Mouse (Mus musculus) neural tube, embryonic 13.5 days (tissue): Measurements from ENCODE around the gene Fbxl8. TPM values are rescaled to one million over a fixed set of nuclear protein-coding genes. Genes with fewer than 3 reads are reported as not detected.

Source experiments
- ATAC-seq: fragments of 200-750 bp; cut with Nextera tagmentation; 2 replicates; pipeline ENCODE4 v1.8.0; 2017; ENCODE audit warnings: low read depth, mild to moderate bottlenecking, moderate TSS enrichment, moderate library complexity
- H3K27ac ChIP-seq: fragments of 300-500 bp; sonication (generic); replicated peaks from 2 replicates; pipeline ENCODE4 v1.5.1; 2015; ENCODE audit warnings: moderate library complexity, mild to moderate bottlenecking, inconsistent platforms
- H3K27me3 ChIP-seq: fragments of 300-500 bp; sonication (generic); 2 replicates; pipeline ENCODE4 v1.6.1; 2015; ENCODE audit warnings: mild to moderate bottlenecking, inconsistent platforms
- H3K36me3 ChIP-seq: fragments of 300-500 bp; sonication (generic); 2 replicates; pipeline ENCODE4 v1.6.1; 2015; ENCODE audit warnings: mild to moderate bottlenecking, inconsistent platforms
- H3K4me1 ChIP-seq: fragments of 300-500 bp; sonication (generic); replicated peaks from 2 replicates; pipeline ENCODE4 v1.6.1; 2015; ENCODE audit warnings: inconsistent platforms
- H3K4me2 ChIP-seq: fragments of 300-500 bp; sonication (generic); 2 replicates; pipeline ENCODE4 v1.6.1; 2015; ENCODE audit warnings: inconsistent platforms, mild to moderate bottlenecking, moderate library complexity
- H3K4me3 ChIP-seq: fragments of 300-500 bp; sonication (generic); 2 replicates; pipeline ENCODE4 v1.5.1; 2015; ENCODE audit warnings: mild to moderate bottlenecking, inconsistent platforms
- H3K9ac ChIP-seq: fragments of 300-500 bp; sonication (generic); 2 replicates; pipeline ENCODE4 v1.6.1; 2015; ENCODE audit warnings: moderate library complexity, mild to moderate bottlenecking, inconsistent platforms
- H3K9me3 ChIP-seq: fragments of 300-500 bp; sonication (generic); 2 replicates; pipeline ENCODE4 v1.6.1; 2016; ENCODE audit warnings: inconsistent platforms
- WGBS: fragments of 180-500 bp; shearing (Covaris S2); methylation state at CpG from one replicate; pipeline ENCODE4 v1.1.7; 2015; 5-methylcytosine and 5-hydroxymethylcytosine counted together
- polyA plus RNA-seq: library from polyadenylated mRNA; unstranded; fragments of >200 nt; fragmentation: Nextera tagmentation; extraction: Ambion mirVana; gene quantifications from 2 replicates; pipeline ENCODE4 v1.2.1, GENCODE M21; 2015

Fbxl8 gene
- polyA plus RNA-seq, 1 experiment from 2014 or later, result 2.0 TPM

DNA sequence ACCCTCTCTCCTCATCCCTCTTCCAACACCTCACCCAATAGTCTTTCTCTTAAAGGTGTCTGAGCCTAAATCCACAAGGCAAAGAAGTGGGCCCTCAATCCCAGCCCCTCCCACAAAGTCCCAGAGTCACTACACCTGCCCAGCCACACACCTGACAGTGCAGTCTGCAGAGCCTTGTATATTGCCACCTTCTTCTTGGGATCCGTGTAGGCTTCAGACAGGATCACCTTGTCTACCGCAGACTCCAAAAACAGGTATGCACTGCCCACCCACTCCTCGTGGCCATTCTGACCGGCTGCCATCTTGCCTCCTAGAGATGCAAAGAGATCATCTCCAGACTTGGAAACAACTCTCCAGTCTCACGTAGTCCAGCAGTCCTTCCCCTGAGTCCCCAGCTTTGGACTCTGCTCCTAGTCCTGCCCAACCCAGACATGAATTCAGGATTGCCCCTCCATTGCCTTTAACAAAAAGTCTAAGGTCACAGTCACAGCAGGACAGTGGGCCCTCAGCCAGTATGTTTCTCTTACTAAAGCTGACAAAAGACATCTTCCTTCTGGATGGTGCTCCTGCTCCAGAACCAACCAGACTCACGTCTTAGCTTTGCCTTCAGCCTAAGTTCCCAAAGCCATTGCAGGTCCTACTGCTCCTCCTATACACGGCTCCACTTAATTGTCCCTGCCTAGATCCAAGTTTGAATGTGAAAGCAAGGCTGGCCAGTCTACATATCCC, 3.9 kb upstream of the Fbxl8 start:
- no peak overlapping the region for H3K4me3 ChIP-seq
- ATAC-seq, result no peak
- peaks cover 92% of the 10 kb centered on the region for H3K27me3 ChIP-seq
- no peak overlapping the region for H3K4me2 ChIP-seq
- no peak overlapping the region for H3K27ac ChIP-seq
- no peaks in the 10 kb centered on the region for H3K9me3 ChIP-seq
- H3K36me3 ChIP-seq, result no peaks in the 10 kb centered on the region
- H3K4me1 ChIP-seq, result peaks cover 27% of the 10 kb centered on the region
- H3K9ac ChIP-seq, result no peak overlapping the region
- WGBS, result 59% methylated on average over 7 of the region's 7 CpGs

GRCm38 (mm10) chr8:105261326-105261980, 3.0 kb upstream of the Fbxl8 start:
- ATAC-seq, result no peak
- no peak overlapping the region for H3K27ac ChIP-seq
- H3K9ac ChIP-seq, result no peak overlapping the region
- H3K4me2 ChIP-seq, result no peak overlapping the region
- peaks cover 27% of the 10 kb centered on the region for H3K4me1 ChIP-seq
- no peaks in the 10 kb centered on the region for H3K36me3 ChIP-seq
- H3K27me3 ChIP-seq, result peaks cover 92% of the 10 kb centered on the region
- H3K4me3 ChIP-seq, result no peak overlapping the region
- WGBS, result 80% methylated on average over 12 of the region's 12 CpGs
- H3K9me3 ChIP-seq, result no peaks in the 10 kb centered on the region

DNA sequence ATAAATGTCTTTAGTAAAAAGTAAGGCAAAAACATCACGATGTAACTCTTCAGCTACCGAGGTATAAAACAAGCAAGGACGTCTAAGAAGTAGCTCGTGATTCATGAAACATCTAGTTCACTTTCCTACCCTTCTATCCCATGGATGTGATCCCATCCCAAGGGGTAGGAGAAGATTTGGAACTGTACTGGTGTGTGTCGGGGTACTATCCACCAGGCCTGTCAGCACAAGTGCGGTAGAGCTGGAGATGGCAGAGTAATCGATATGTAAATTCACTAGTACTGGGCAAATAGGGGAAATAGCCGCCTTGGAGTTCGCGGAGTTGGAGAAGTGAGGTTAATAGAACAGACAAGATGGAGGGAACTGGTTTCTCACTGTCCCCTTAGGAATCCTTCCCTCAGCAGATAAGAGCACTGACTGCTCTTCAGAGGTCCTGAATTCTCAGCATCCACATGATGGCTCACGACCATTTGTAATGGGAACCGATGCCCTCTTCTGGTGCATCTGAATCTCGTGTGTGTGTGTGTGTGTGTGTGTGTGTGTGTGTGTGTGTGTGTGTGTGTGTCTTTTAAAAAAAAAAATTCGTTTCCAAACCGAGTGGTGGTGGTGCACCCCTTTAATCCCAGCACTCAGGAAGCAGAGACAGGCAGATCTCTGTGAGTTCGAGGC, 1.1 kb upstream of the Fbxl8 start:
- 36% methylated on average over 16 of the region's 16 CpGs for WGBS

GRCm38 (mm10) chr8:105265128-105265527, 680 bp downstream of the Fbxl8 start:
- H3K4me3 ChIP-seq, result peak overlapping the region; percentile 55
- H3K4me2 ChIP-seq, result peak overlapping the region; percentile 75
- H3K27ac ChIP-seq, result no peak overlapping the region
- no peaks in the 10 kb centered on the region for H3K9me3 ChIP-seq
- peaks cover 95% of the 10 kb centered on the region for H3K27me3 ChIP-seq
- ATAC-seq, result no peak
- H3K36me3 ChIP-seq, result no peaks in the 10 kb centered on the region
- H3K9ac ChIP-seq, result no peak overlapping the region
- 5% methylated on average over 10 of the region's 10 CpGs for WGBS
- peaks cover 33% of the 10 kb centered on the region for H3K4me1 ChIP-seq

More for the DNA sequence above, 1.1 kb upstream of the Fbxl8 start:
- peaks cover 95% of the 10 kb centered on the region for H3K27me3 ChIP-seq
- no peak overlapping the region for H3K9ac ChIP-seq
- peak overlapping the region; percentile 75 for H3K4me2 ChIP-seq
- ATAC-seq, result no peak
- no peak overlapping the region for H3K27ac ChIP-seq
- H3K4me1 ChIP-seq, result peaks cover 34% of the 10 kb centered on the region
- peak overlapping the region; percentile 55 for H3K4me3 ChIP-seq
- no peaks in the 10 kb centered on the region for H3K9me3 ChIP-seq
- H3K36me3 ChIP-seq, result no peaks in the 10 kb centered on the region

- H3K4me3 ChIP-seq, result no peak overlapping the region
- ATAC-seq, result no peak
- H3K9me3 ChIP-seq, result no peaks in the 10 kb centered on the region
- WGBS, result 6% methylated on average over 13 of the region's 13 CpGs
- H3K4me2 ChIP-seq, result no peak overlapping the region
- peaks cover 95% of the 10 kb centered on the region for H3K27me3 ChIP-seq
- no peak overlapping the region for H3K27ac ChIP-seq
- peaks cover 45% of the 10 kb centered on the region for H3K4me1 ChIP-seq
- H3K36me3 ChIP-seq, result no peaks in the 10 kb centered on the region
- H3K9ac ChIP-seq, result no peak overlapping the region
Observed at GRCm38 (mm10) chr8:105266775-105267174, 2.3 kb downstream of the Fbxl8 start.

GRCm38 (mm10) chr8:105268342-105269074, 4.1 kb downstream of the Fbxl8 start:
- WGBS, result under 1% methylated on average over 65 of the region's 65 CpGs
- Histone ChIP-seq H3K9me3 (no peaks in the 10 kb centered on the region), H3K4me2 (peak overlapping the region; percentile 74), H3K27me3 (peaks cover 97% of the 10 kb centered on the region), H3K4me3 (peak overlapping the region; percentile 47), H3K4me1 (peaks cover 45% of the 10 kb centered on the region), H3K27ac (peak overlapping the region; percentile 67), H3K36me3 (no peaks in the 10 kb centered on the region), H3K9ac (peak overlapping the region; percentile 65)
- ATAC-seq, result peak; percentile 87

- Histone ChIP-seq H3K4me3 (peak overlapping the region; percentile 47), H3K36me3 (no peaks in the 10 kb centered on the region), H3K9ac (peak overlapping the region; percentile 65), H3K9me3 (no peaks in the 10 kb centered on the region), H3K4me2 (peak overlapping the region; percentile 74), H3K4me1 (peaks cover 41% of the 10 kb centered on the region), H3K27ac (no peak overlapping the region), H3K27me3 (peaks cover 97% of the 10 kb centered on the region)
- peak; percentile 41 for ATAC-seq
- WGBS, result under 1% methylated on average over 10 of the region's 10 CpGs
Observed at GRCm38 (mm10) chr8:105269075-105269458, 4.6 kb downstream of the Fbxl8 start.

GRCm38 (mm10) chr8:105269461-105269947, 5.1 kb downstream of the Fbxl8 start, which contains the start of gene Hsf4:
Gene Hsf4, plus strand, starts transcription at chr8:105269801.
- Histone ChIP-seq H3K4me3 (peak within 1 kb of the TSS; percentile 47), H3K9ac (peak within 1 kb of the TSS; percentile 65), H3K27ac (peak within 1 kb of the TSS; percentile 67), H3K4me2 (peak within 1 kb of the TSS; percentile 74), H3K4me1 (peaks cover 38% of the 10 kb centered on the region), H3K27me3 (peaks cover 99% of the 10 kb centered on the region), H3K9me3 (no peaks in the 10 kb centered on the region), H3K36me3 (no peaks in the 10 kb centered on the region)
- no peak for ATAC-seq
- under 1% methylated on average over 42 of the region's 42 CpGs for WGBS

DNA sequence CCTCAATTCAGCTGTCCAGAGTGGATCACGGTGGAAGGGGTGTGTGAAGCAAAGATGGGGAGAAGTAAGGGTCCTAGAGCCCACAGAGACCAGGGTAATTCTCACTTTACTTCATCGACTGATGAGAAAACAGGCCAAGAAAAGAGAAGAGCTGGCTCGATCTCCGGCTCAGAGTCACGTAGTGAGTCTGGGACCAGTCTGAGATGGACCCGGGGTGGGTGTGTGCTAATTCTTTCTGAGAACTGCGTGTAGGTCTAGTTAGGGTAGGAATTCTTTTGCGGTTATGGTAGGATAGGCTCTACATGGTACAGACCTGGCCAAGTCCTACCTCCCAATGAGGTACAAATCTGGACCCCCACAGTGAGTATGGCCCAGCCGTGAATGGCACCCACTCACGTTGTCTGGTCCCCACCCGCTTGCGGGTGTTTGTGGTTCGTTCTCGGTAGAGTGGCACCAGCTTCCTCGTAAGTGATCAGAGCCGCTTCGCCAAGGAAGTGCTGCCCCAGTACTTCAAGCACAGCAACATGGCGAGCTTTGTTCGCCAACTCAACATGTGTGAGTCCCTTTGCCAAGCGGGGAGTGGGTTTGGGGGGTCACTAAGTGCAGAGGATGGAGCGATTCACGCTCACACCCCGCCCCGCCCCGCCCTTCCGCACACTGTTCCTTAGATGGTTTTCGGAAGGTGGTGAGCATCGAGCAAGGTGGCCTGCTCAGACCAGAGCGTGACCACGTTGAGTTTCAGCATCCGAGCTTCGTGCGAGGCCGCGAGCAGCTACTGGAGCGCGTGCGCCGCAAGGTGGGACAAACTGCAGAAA, 5.9 kb downstream of the Fbxl8 start:
- Histone ChIP-seq H3K4me3 (peak overlapping the region; percentile 47), H3K27me3 (peaks cover 99% of the 10 kb centered on the region), H3K9me3 (no peaks in the 10 kb centered on the region), H3K9ac (peak overlapping the region; percentile 65), H3K4me2 (peak overlapping the region; percentile 74), H3K36me3 (no peaks in the 10 kb centered on the region), H3K4me1 (peaks cover 35% of the 10 kb centered on the region), H3K27ac (no peak overlapping the region)
- no peak for ATAC-seq
- WGBS, result 2% methylated on average over 39 of the region's 39 CpGs

GRCm38 (mm10) chr8:105270916-105271186, 6.4 kb downstream of the Fbxl8 start:
- WGBS, result under 1% methylated on average over 11 of the region's 11 CpGs
- H3K4me2 ChIP-seq, result peak overlapping the region; percentile 9; the same call in 1 of the 2 replicates
- ATAC-seq, result no peak
- no peaks in the 10 kb centered on the region for H3K9me3 ChIP-seq
- no peak overlapping the region for H3K27ac ChIP-seq
- H3K27me3 ChIP-seq, result peaks cover 99% of the 10 kb centered on the region
- H3K4me1 ChIP-seq, result peaks cover 41% of the 10 kb centered on the region
- no peaks in the 10 kb centered on the region for H3K36me3 ChIP-seq
- 0 out of 2 replicates have a peak overlapping the region, but pooled peaks have one; percentile 0 for H3K4me3 ChIP-seq
- H3K9ac ChIP-seq, result 0 out of 2 replicates have a peak overlapping the region, but pooled peaks have one; percentile 4

DNA sequence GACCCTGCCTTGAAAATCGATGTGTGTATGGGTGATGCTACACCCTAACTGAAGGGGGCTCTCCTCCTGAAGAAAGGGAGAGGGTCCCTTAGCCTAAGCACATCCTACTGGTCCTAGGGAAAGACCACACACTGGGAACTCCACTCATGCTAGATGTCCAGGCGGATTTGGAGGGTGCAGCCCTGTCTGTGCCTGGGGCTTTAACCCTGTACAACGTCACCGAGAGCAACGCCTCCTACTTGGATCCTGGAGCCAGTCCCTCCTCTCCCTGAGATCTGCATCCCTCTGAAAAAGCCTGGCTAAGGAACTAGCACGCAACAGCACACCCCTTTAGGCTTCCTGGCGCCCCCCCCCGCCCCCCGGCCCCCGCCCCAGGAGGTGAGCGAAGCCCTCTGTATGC, 10.9 kb downstream of the Fbxl8 start:
- Histone ChIP-seq H3K9ac (no peak overlapping the region), H3K4me2 (peak overlapping the region; percentile 77), H3K36me3 (peaks cover 8% of the 10 kb centered on the region; the same call in 1 of the 2 replicates), H3K27ac (no peak overlapping the region), H3K9me3 (no peaks in the 10 kb centered on the region), H3K27me3 (peaks cover 99% of the 10 kb centered on the region), H3K4me3 (no peak overlapping the region), H3K4me1 (peaks cover 43% of the 10 kb centered on the region)
- WGBS, result 5% methylated on average over 11 of the region's 11 CpGs
- no peak for ATAC-seq
